Mouse (Mus musculus) ES-E14 (cell line): Measurements from ENCODE around the gene Ifnar1. TPM values are rescaled to one million over a fixed set of nuclear protein-coding genes. Genes with fewer than 3 reads are reported as not detected.

Experiments
- DNase-seq: peaks from one replicate; pipeline ENCODE4 v3.0.0-alpha.2; 2013; ENCODE audit warnings: low read depth, low spot score
- H3K27ac ChIP-seq: 2 replicates; pipeline ENCODE4 v1.5.1; 2012; ENCODE audit warnings: low read depth, mild to moderate bottlenecking, low read length, moderate library complexity, mixed read lengths; ENCODE audit not compliant: poor library complexity, insufficient read depth, severe bottlenecking
- H3K36me3 ChIP-seq: 2 replicates; pipeline ENCODE4 v1.6.1; 2012; ENCODE audit warnings: mild to moderate bottlenecking, low read length, moderate library complexity, mixed read lengths; ENCODE audit not compliant: control insufficient read depth, poor library complexity, insufficient read depth, severe bottlenecking
- H3K4me1 ChIP-seq, 2 experiments: fragments of 150-350 bp in 1 of 2; sonication (generic) in 1 of 2; 2 replicates each; pipeline ENCODE4 v1.6.1; 2012; ENCODE audit warnings: low read length in 2 of 2, mild to moderate bottlenecking in 1 of 2, mixed read lengths in 1 of 2; ENCODE audit not compliant: control insufficient read depth in 2 of 2, insufficient read depth in 2 of 2, poor library complexity in 1 of 2
- H3K4me3 ChIP-seq, 2 experiments: fragments of 150-350 bp in 1 of 2; sonication (generic) in 1 of 2; 2 replicates each; pipeline ENCODE4 v1.5.1; 2012; ENCODE audit warnings: low read length in 2 of 2, low read depth in 1 of 2, mild to moderate bottlenecking in 1 of 2, mixed read lengths in 1 of 2; ENCODE audit not compliant: insufficient read depth in 1 of 2, poor library complexity in 1 of 2, severe bottlenecking in 1 of 2
- H3K9ac ChIP-seq: 2 replicates; pipeline ENCODE4 v1.6.1; 2012; ENCODE audit warnings: low read depth, mild to moderate bottlenecking, low read length, mixed read lengths; ENCODE audit not compliant: poor library complexity, insufficient read depth, severe bottlenecking
- H3K9me3 ChIP-seq: fragments of 150-350 bp; sonication (generic); 2 replicates; pipeline ENCODE4 v1.6.1; 2012; ENCODE audit warnings: low read depth, mild to moderate bottlenecking, low read length; ENCODE audit not compliant: control insufficient read depth, insufficient read depth
- CHD2 ChIP-seq: IDR thresholded peaks from 2 replicates; pipeline ENCODE4 v1.6.1; 2014; ENCODE audit warnings: mild to moderate bottlenecking, low read depth, low read length, inconsistent platforms
- HCFC1 ChIP-seq: IDR thresholded peaks from 2 replicates; pipeline ENCODE4 v1.6.1; 2012; ENCODE audit warnings: low read length, inconsistent platforms, borderline replicate concordance; ENCODE audit not compliant: insufficient read depth
- MAFK ChIP-seq: IDR thresholded peaks from 2 replicates; pipeline ENCODE4 v1.6.1; 2014; ENCODE audit warnings: mild to moderate bottlenecking, low read depth, low read length, inconsistent platforms; ENCODE audit not compliant: insufficient read depth
- ZC3H11A ChIP-seq: IDR thresholded peaks from 2 replicates; pipeline ENCODE4 v1.6.1; 2012; ENCODE audit warnings: low read depth, mild to moderate bottlenecking, inconsistent platforms, low read length, borderline replicate concordance
- ZNF384 ChIP-seq: IDR thresholded peaks from 2 replicates; pipeline ENCODE4 v1.6.1; 2012; ENCODE audit warnings: low read depth, low read length, inconsistent platforms
- in situ Hi-C, 2 experiments: fragments of 600-800 bp; cut with MboI; formaldehyde crosslinking; loops; one replicate each; pipeline ENCODE4 v1.15.1; 2025; ENCODE audit warnings: low sequenced_read_pairs in 2 of 2, inconsistent platforms in 1 of 2; ENCODE audit not compliant: unreplicated experiment in 2 of 2
- total RNA-seq: library from RNA; depleted of rRNA; stranded (reverse); fragments of 300-350 nt; gene quantifications from 2 replicates; pipeline ENCODE4 v1.2.3, GENCODE M21; 2012

The Ifnar1 gene
- total RNA-seq, 1 experiment, result 42.2 TPM

DNA sequence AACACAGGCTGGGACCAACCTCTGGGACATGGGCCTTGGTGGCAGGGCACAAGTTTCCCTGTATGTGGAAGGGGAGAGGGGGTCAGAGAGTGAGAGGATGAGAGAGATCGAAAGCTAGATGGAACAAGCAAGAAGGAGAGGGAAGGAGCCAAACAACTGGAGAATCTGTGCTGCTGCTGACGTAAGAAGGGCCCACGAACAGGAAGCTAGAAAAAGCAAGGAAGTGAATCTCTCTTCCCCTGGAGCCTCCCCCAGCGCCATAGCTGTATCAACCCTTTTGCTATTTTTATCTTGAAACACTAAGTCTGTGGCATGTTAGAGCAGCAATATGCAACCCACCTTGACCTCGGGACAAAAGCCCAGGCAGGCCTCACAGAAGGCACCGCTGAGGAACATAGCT is 53.0 kb downstream of the Ifnar1 start:
- DNase-seq, result no peak
- H3K36me3 ChIP-seq, result no peaks in the 10 kb centered on the region
- H3K9me3 ChIP-seq, result no peaks in the 10 kb centered on the region
- in situ Hi-C loops, result no loop called here
- TF ChIP-seq ZNF384 (no peak), CHD2 (no peak), ZC3H11A (no peak), MAFK (no peak), HCFC1 (no peak)
- no peak overlapping the region for H3K4me3 ChIP-seq
- H3K4me1 ChIP-seq, result no peaks in the 10 kb centered on the region; a peak in 1 of 4 replicates
- H3K27ac ChIP-seq, result no peak overlapping the region
- H3K9ac ChIP-seq, result no peak overlapping the region

DNA sequence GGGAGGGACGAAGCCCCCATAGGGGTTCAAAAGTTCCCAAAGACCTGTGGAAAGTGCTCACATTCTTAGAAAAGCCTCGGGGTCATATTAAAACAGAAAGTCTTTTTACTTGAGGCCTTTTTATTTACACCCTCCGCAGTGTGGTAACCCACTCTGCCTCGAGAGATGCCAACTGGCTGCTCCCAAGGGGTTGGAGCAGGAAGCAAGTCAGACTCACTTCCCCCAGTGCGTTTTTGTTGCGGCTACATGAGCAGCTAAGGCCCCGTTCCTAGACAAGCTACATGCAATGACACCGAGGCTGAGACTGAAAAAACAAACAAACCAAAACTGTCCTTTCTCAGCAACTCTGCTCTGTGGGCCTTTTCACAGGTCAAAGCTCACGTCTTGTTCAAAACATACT is 53.5 kb downstream of the Ifnar1 start:
- Histone ChIP-seq H3K9me3 (no peaks in the 10 kb centered on the region), H3K4me1 (no peaks in the 10 kb centered on the region; a peak in 1 of 4 replicates), H3K36me3 (no peaks in the 10 kb centered on the region), H3K4me3 (no peak overlapping the region), H3K9ac (no peak overlapping the region), H3K27ac (no peak overlapping the region)
- no peak for DNase-seq
- TF ChIP-seq ZC3H11A (no peak), HCFC1 (no peak), CHD2 (no peak)
- in situ Hi-C loops, result no loop called here

DNA sequence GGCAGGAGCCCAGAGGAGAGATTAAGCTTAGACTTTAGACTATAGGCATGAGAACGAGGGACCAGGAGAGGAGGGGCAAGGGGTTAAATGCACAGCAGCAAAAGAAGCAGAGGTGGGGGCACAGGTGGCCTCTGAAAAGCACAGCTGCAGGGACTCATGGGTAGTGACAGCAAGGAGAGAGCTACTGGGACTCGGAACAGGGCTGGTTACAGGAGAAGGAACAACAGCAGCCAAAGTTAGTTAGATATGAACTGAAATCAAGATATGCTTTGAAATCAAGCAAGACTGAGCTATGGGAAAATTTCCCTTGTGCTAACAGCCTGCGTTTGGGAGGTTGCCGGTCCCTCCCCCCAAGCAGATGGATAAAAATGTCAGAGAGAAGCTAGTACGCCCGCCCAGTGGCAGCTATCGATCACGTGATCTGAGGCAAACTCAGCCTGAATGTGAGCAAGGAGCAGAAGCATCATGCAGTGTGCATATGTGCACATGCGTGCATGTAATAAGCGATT is 56.6 kb downstream of the Ifnar1 start:
- Histone ChIP-seq H3K4me3 (no peak overlapping the region), H3K9ac (no peak overlapping the region), H3K4me1 (peaks cover 0 to 2% of the 10 kb centered on the region in 2 experiments; a peak in 1 of 4 replicates), H3K27ac (no peak overlapping the region), H3K9me3 (no peaks in the 10 kb centered on the region), H3K36me3 (no peaks in the 10 kb centered on the region)
- in situ Hi-C loops, result no loop called here
- TF ChIP-seq CHD2 (no peak), MAFK (no peak), ZNF384 (no peak), ZC3H11A (no peak), HCFC1 (no peak)
- DNase-seq, result no peak

DNA sequence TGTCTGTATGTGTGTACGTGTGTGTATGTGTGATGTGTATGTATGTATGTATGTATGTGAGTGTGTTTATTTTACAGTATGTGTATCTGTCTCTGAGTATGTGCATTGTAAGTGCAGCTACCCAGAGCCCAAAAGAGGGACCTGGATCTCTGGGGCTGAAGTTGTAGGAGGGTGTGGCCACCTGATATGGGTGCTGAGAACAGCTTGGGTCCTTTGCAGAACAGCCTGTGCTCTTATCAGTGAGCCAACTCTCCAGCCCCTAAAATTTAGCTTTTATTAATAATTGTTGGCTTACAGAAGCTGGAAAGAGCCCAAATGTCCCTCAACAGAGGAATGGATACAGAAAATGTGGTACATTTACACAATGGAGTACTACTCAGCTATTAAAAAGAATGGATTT is 58.6 kb downstream of the Ifnar1 start:
- no peaks in the 10 kb centered on the region for H3K9me3 ChIP-seq
- no peak for TF ChIP-seq HCFC1
- TF ChIP-seq CHD2, result no peak
- no peak for TF ChIP-seq ZC3H11A
- DNase-seq, result no peak
- H3K4me3 ChIP-seq, result no peak overlapping the region
- H3K9ac ChIP-seq, result no peak overlapping the region
- in situ Hi-C loops, result no loop called here
- peaks cover 2% of the 10 kb centered on the region in 2 experiments; a peak in 1 of 4 replicates for H3K4me1 ChIP-seq
- no peaks in the 10 kb centered on the region for H3K36me3 ChIP-seq
- H3K27ac ChIP-seq, result no peak overlapping the region

DNA sequence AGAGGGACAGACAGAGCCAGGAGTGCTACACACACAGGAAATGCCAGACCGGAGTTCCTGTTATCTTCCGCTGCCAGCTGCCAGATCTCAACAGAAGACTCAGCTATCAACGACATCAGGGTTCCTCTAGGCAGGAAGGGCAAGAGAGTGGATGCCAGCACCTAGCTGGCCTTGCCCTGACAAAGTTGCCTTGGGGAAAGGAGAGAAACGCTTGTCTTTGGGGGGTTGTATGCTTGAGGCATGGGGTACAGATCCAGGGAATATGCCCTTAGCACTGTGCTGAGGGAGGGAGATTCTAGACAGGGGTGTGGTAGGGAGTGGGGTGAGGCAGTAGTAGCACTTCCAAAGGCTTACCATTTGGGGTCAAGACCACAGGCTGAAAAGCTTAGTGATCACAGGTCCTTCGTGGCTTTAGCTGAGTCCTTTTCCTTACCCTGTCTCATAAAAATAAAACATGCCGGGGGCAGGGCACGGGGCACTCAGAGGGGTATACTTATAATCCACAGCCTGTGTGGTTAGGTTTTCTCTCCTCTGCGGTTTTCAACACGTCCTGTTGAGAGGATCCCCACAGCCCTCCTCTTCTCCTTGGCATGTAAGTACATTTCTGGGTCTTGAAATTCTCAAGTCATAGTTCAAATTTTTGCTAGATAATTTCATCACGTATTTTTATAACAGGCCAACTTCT is 60.7 kb downstream of the Ifnar1 start:
- Histone ChIP-seq H3K9ac (no peak overlapping the region), H3K27ac (no peak overlapping the region), H3K4me1 (peaks cover 4 to 8% of the 10 kb centered on the region in 2 experiments; a peak in 3 of 4 replicates), H3K4me3 (no peak overlapping the region), H3K9me3 (no peaks in the 10 kb centered on the region), H3K36me3 (no peaks in the 10 kb centered on the region)
- TF ChIP-seq MAFK (no peak), ZNF384 (no peak), CHD2 (no peak), HCFC1 (no peak), ZC3H11A (no peak)
- in situ Hi-C loops, result no loop called here
- DNase-seq, result no peak
